Comparison of ENCODE assay signal across 8 mouse cellular contexts in genomic region chr3:31022895-31023436, GRCm38 (mm10). TPM values are rescaled to one million over a fixed set of nuclear protein-coding genes. Genes with fewer than 3 reads are reported as not detected.
A peak's percentile ranks its signal among the peaks of the same experiment; 100 is the strongest.
DNase-seq lines count a peak whose midpoint lies in the region; ATAC-seq and TF ChIP-seq lines count a peak whose summit lies in the region.

No protein-coding gene starts in this region.

- H3K27ac ChIP-seq in embryonic facial prominence, embryonic 10.5 days (replicated peaks) = peak overlapping the region; percentile 45; the same call in 1 of the 2 replicates
- no peak overlapping the region for H3K27ac ChIP-seq in hindbrain, embryonic 13.5 days

- H3K4me1 ChIP-seq in embryonic facial prominence, embryonic 10.5 days = peaks cover 17% of the 10 kb centered on the region
- peaks cover 8% of the 10 kb centered on the region; the same call in 1 of the 2 replicates for H3K4me1 ChIP-seq in hindbrain, embryonic 13.5 days (replicated peaks)
- no peaks in the 10 kb centered on the region; the same call in 1 of the 2 replicates for H3K4me1 ChIP-seq in lung, adult 2 months (ENCODE audit: control insufficient read depth, insufficient read depth, low read length)

- 0 out of 2 replicates have a peak overlapping the region, but pooled peaks have one; percentile 19 for H3K9ac ChIP-seq in hindbrain, embryonic 13.5 days

- H3K9me3 ChIP-seq in embryonic facial prominence, embryonic 10.5 days = no peaks in the 10 kb centered on the region
- H3K9me3 ChIP-seq in hindbrain, embryonic 13.5 days = no peaks in the 10 kb centered on the region

- no peak for TF ChIP-seq POLR2A in lung, adult 2 months (IDR thresholded peaks at IDR 0.05; ENCODE audit: borderline replicate concordance, extremely low read depth, low read depth, low read length)

- H3K4me2 ChIP-seq in hindbrain, embryonic 13.5 days = no peak overlapping the region

- H3K36me3 ChIP-seq in embryonic facial prominence, embryonic 10.5 days (replicated peaks) = peaks cover 31% of the 10 kb centered on the region
- H3K36me3 ChIP-seq in hindbrain, embryonic 13.5 days = peaks cover 7% of the 10 kb centered on the region; the same call in 1 of the 2 replicates

- no peak overlapping the region for H3K4me3 ChIP-seq in embryonic facial prominence, embryonic 10.5 days
- H3K4me3 ChIP-seq in hindbrain, embryonic 13.5 days = no peak overlapping the region
- H3K4me3 ChIP-seq in lung, adult 2 months (replicated peaks; ENCODE audit: extremely low read depth, low read depth, low read length) = no peak overlapping the region

- peak; percentile 97 for DNase-seq in Muller cell, postnatal 12 days (ENCODE audit: inconsistent ontology term)
- DNase-seq in embryonic facial prominence, embryonic 10.5 days (ENCODE audit: low spot score) = peak; percentile 56
- DNase-seq in lung, adult 2 months = peak; percentile 47
- DNase-seq in frontal cortex, postnatal 25 days (ENCODE audit: low spot score in 2 of 2) = no peak
- DNase-seq in left cerebral cortex, adult 8-10 months (ENCODE audit: low spot score in 2 of 2) = no peak
- no peak for DNase-seq in testis, postnatal 14 days (ENCODE audit: low spot score)
- no peak for DNase-seq in cerebellum, postnatal 4 days (ENCODE audit: low spot score in 2 of 2)

- TF ChIP-seq CTCF in lung, adult 2 months (IDR thresholded peaks at IDR 0.05; ENCODE audit: insufficient read depth, low read length) = no peak

- WGBS in embryonic facial prominence, embryonic 10.5 days = 28% methylated on average over 7 of the region's 7 CpGs
- WGBS in hindbrain, embryonic 13.5 days = 19% methylated on average over 7 of the region's 7 CpGs
- 40% methylated on average over 7 of the region's 7 CpGs for WGBS in lung, adult 2 months

- H3K27me3 ChIP-seq in embryonic facial prominence, embryonic 10.5 days (replicated peaks; ENCODE audit: low read depth, poor library complexity, severe bottlenecking) = no peaks in the 10 kb centered on the region
- H3K27me3 ChIP-seq in hindbrain, embryonic 13.5 days = no peaks in the 10 kb centered on the region

- no peak for ATAC-seq in hindbrain, embryonic 13.5 days (ENCODE audit: low FRiP score)

RNA-seq across cellular contexts. Expression of gene Prkci, which starts 27.4 kb away (rescaled TPM):
- 43.5 TPM in 2 replicates for polyA plus RNA-seq in embryonic facial prominence, embryonic 10.5 days (2016; fragmentation: Nextera tagmentation; extraction: Ambion mirVana)
- polyA plus RNA-seq in hindbrain, embryonic 13.5 days (2015; fragmentation: Nextera tagmentation; extraction: Ambion mirVana) = 23.9 and 24.7 TPM in 2 replicates
- 29.0 and 42.9 TPM in 2 replicates for polyA plus RNA-seq in lung, adult 2 months (2012; rRNA removed)
- 10 to 100 TPM; 50.3 to 65.1 (median 57.8) TPM for total RNA-seq in left cerebral cortex, adult 8-10 months (2022)

RNA-seq across cellular contexts. Expression of gene Phc3, which starts 53.8 kb away (rescaled TPM):
- polyA plus RNA-seq in embryonic facial prominence, embryonic 10.5 days (2016; fragmentation: Nextera tagmentation; extraction: Ambion mirVana) = 4.1 and 4.8 TPM in 2 replicates
- 7.5 and 8.1 TPM in 2 replicates for polyA plus RNA-seq in hindbrain, embryonic 13.5 days (2015; fragmentation: Nextera tagmentation; extraction: Ambion mirVana)
- 33.7 and 34.0 TPM in 2 replicates for polyA plus RNA-seq in lung, adult 2 months (2012; rRNA removed)
- total RNA-seq in left cerebral cortex, adult 8-10 months (2022) = 10 to 100 TPM; 37.9 to 41.5 (median 40.4) TPM

Comparison
In these comparisons a context has a peak if more than half of its experiments do, and no peak if none do; other contexts are left out.
1. DNase-seq: peak in Muller cell, postnatal 12 days (single experiment), embryonic facial prominence, embryonic 10.5 days (single experiment) and lung, adult 2 months (single experiment); none in frontal cortex, postnatal 25 days (0 of 2), left cerebral cortex, adult 8-10 months (0 of 2), testis, postnatal 14 days (single experiment) and cerebellum, postnatal 4 days (0 of 2).